Mouse (Mus musculus): ENCODE results near the gene Rubcn. TPM values are rescaled to one million over a fixed set of nuclear protein-coding genes. Genes with fewer than 3 reads are reported as not detected.
"Not testable (repeated sequence)": the region's sequence is repeated elsewhere in the genome, so short reads cannot be mapped to it uniquely, and the experiment has no call there.

The Rubcn gene
- 10 to 100 TPM; 54.2 to 54.3 TPM for total RNA-seq (2021)

DNA sequence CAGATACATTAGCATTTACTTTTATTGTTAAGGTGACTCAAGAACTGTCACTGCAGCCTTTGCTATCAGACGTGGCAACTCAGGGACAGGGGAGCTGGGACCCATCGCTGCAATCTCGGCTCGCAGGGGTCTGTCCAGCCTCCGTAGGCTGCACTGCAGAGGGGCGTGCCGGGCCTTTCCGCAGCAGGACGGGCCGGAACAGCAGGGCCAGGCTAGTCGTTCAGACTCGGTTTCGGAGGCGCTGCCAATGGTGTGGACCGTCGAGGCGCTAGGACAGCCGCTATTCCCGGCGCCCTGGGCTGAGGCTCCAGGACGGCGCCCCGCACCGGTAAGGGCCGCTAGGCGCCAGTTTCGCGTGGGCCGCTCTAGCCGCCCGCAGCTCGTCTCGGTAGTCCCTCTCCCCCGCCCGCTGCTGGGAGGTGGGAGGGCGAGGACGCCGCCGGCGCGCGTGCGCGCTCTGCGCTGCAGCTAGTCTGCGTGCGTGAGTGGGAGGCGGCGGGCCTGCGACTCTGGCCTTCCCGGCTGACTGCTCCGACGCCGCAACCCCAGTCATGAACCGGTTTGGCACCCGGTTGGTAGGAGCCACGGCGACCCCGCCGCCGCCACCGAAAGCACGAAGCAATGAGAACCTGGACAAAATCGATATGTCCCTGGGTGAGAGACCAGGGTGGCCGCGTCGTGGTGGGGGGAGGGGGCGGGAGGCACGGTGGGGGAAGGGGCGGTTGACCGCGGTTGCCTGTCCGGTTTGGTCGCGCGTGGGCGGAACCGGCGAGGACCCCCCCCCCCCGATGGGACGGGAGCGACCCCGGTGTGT lies at the start of gene Rubcn, which contains the start of gene Fyttd1:
TSS of gene Rubcn (minus strand) at position 424 of the 814 bp plus-strand sequence.
TSS of gene Fyttd1 (plus strand) at position 158 of the 814 bp plus-strand sequence.
- DNase-seq (ENCODE audit: extremely low spot score in 1 of 2, low spot score in 1 of 2) = peak; percentile 89 to 94

DNA sequence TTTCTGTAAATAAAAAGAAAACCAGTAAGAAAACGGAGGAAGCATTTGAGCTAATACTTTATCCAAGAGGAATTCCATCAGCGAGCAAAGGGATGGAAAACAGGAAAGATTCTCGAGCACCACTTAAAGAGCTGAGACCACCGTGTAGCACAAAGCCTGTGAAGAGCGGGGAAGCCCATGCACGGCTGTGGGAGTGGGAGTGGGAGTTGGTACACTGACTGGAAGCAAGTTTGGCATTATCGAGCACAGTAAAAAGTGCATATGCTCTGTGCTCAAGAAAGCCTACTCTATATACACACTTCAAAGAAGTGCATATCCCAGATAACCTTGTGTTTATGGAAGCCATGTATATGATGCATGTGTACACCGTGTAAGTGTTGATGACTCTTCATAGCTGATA lies 49.5 kb upstream of the Rubcn start:
- DNase-seq (ENCODE audit: extremely low spot score in 1 of 2, low spot score in 1 of 2) = no peak

DNA sequence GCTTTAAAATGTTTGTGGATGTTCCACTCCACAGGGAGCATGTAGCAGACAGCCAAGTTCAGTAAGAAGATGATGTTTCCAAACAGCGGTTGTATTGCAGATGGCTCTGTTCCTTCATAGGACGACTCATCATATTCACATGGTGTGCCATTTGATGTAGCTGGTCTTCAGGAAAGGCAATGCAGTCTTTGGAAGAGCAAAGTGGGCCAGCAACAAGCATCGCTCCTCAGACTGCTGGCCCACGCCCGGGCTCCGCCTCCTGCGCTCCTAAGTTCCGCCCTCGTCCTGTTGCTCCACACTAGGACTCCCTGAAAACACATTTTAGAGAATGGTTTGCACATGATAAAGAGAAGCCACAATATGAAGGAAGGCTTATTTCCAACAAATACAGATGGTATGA lies 49.1 kb upstream of the Rubcn start:
- not testable (repeated sequence) for DNase-seq (ENCODE audit: extremely low spot score in 1 of 2, low spot score in 1 of 2)

- no peak for DNase-seq (ENCODE audit: extremely low spot score in 1 of 2, low spot score in 1 of 2)
Measured at GRCm38 (mm10) chr16:32915292-32916068, 37.9 kb upstream of the Rubcn start.

- peak; percentile 93 to 97 for DNase-seq (ENCODE audit: extremely low spot score in 1 of 2, low spot score in 1 of 2)
Measured at GRCm38 (mm10) chr16:32913937-32914881, 36.6 kb upstream of the Rubcn start, which contains the start of gene Lrch3. TSS of gene Lrch3 (plus strand) at chr16:32914100.

- DNase-seq (ENCODE audit: extremely low spot score in 1 of 2, low spot score in 1 of 2) = no peak
Measured at GRCm38 (mm10) chr16:32913212-32913611, 35.6 kb upstream of the Rubcn start.

- no peak for DNase-seq (ENCODE audit: extremely low spot score in 1 of 2, low spot score in 1 of 2)
Measured at GRCm38 (mm10) chr16:32906727-32907126, 29.2 kb upstream of the Rubcn start.

DNA sequence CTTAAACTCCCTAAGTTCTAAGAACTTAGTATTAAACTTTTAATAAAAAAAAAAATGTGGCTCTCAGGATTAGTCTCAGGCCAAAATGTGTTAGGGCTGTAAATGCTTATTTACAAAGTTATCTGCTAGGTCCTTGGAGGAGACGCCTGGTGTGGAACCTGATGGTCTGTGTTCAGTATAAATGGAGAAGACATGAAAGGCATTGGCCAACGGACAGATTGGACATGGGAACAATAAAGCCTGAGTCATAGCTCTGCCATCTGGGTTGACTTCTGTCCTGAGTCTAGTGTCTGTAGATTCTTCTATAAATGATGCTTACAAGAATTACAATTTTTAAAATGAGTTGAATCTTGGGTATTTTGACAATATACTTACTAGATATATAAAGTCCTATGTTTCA lies 28.6 kb upstream of the Rubcn start:
- DNase-seq (ENCODE audit: extremely low spot score in 1 of 2, low spot score in 1 of 2) = no peak

- DNase-seq (ENCODE audit: extremely low spot score in 1 of 2, low spot score in 1 of 2) = no peak
Measured at GRCm38 (mm10) chr16:32902051-32902428, 24.5 kb upstream of the Rubcn start.

DNA sequence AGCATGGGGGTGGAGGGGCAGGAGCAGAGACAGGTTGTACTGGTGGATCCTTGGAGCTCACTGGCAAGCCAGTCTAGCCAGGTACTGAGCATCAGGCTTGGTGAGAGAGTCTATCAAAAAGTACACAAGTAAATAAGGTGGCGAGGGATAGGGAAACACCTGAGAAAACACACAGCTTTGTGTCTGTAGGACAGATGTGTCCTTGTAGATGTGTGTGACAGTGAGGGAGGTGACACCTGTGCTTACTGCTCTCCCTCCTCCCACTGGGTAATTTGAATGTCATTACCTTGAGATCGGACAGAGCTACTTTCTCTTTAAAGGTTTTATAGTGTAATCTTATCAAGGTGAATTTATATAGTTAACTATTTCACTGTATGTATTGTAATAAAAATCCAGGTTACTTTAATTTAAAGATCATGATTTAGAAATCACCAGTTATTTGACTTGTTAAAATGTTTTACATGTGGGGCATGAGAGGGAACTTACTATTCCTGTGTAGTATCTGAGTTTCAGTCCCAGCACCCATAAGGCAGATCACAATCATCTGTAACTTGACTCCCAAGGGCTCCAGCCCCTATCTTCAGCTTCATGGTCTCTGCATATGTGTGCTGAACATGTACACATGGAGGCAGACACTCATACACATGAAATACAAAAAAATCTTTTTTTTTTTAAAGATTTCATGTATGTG lies 23.9 kb upstream of the Rubcn start:
- DNase-seq (ENCODE audit: extremely low spot score in 1 of 2, low spot score in 1 of 2) = no peak

DNA sequence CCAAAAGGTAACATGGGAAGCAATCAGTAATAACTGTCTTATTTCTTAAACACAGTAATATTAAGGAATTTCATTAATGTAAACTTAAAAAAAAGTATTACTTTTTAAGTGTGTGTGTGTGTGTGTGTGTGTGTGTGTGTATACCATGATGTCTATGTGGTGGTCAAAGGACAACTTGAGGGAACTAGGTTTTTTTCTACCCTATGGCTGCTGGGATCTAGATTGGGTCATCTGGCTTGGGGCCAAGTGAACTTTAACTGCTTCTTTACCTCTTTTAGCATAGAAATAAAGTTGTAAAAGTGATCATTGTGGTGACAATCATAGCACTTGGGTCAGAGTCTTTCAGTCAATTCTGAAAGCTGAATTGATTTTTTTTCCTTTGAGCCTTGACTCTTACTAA lies 18.6 kb upstream of the Rubcn start:
- DNase-seq (ENCODE audit: extremely low spot score in 1 of 2, low spot score in 1 of 2) = no peak

DNA sequence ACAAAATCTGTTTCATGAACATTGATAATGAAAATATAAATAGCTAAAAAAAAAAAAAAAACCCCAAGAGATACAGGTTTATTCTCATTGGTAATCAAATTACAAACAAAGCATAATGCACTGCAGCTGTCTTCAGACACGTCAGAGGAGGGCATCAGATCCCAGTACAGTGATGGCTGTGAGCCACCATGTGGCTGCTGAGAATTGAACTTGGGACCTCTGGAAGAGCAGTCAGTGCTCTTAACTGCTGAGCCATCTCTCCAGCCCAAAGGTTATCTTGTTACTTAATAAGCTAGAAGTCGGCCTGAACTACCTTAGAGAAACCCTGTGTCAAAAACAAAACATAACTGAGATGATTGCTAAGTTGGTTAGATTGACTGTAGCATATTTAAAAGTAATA lies 12.3 kb upstream of the Rubcn start:
- no peak for DNase-seq (ENCODE audit: extremely low spot score in 1 of 2, low spot score in 1 of 2)

DNA sequence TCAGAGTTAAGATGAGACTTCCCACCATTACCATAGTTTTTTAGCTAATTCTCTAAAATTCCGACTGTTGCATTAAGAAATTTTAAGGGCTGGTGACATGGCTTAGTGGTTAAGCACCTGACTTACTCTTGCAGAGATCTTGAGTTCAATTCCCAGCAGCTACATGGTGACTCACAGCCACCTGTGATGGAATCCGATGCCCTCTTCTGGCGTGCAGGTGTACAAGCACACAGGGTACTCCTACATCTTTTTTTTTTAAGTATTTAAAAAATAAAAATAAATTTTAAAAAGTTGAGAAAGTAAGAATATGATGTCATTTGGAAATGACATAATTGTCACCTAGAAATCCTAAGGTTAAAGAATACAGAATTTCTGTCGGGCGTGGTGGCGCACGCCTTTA lies 10.4 kb upstream of the Rubcn start:
- DNase-seq (ENCODE audit: extremely low spot score in 1 of 2, low spot score in 1 of 2) = no peak

GRCm38 (mm10) chr16:32881538-32881937 lies 4.0 kb upstream of the Rubcn start:
- no peak for DNase-seq (ENCODE audit: extremely low spot score in 1 of 2, low spot score in 1 of 2)

- no peak for DNase-seq (ENCODE audit: extremely low spot score in 1 of 2, low spot score in 1 of 2)
Measured at GRCm38 (mm10) chr16:32878972-32879926, 1.7 kb upstream of the Rubcn start.

DNA sequence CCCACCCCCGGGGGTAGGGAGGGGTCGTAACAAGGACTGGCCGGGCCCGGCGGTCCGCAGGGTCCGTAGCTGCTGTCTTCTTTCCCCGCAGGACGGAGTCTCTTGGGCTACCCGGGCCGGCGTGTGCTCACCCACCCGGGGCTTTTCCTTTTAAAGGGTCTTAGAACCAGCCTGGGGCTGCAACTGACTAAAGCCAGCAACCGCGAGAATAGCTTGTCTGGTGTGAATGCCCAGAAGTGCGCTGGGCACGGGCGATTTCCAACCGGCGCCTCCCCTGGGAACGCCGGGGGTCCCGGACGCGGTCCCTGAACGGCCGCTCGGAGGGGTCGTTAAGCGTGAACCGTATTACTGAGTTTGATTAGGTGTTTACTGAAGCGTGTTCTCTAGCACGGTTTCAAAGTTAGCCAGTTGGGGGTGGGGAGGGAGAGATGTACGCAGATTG lies 612 bp upstream of the Rubcn start:
- DNase-seq (ENCODE audit: extremely low spot score in 1 of 2, low spot score in 1 of 2) = no peak

- no peak for DNase-seq (ENCODE audit: extremely low spot score in 1 of 2, low spot score in 1 of 2)
Measured at GRCm38 (mm10) chr16:32876831-32877230, 735 bp downstream of the Rubcn start.

DNA sequence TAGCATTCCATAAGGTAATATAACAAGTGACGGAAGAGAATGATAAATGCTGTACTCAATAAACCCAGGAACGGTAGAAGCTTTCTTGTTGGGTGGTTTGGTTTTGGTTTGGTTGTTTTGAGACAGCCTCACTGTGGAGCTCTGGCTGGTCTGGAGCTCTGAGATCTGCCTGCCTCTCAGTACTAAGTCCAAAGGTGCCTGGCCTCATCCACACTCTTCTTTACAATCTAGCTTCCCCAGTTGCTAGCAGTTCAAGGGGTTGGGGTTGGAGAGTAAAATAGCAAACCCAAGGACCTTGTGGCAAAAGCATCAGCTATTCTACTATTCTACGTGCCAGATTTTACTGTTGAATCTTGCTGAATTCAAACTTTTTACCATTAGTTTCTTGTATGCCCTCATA lies 1.7 kb downstream of the Rubcn start:
- no peak for DNase-seq (ENCODE audit: extremely low spot score in 1 of 2, low spot score in 1 of 2)

- not testable (repeated sequence) for DNase-seq (ENCODE audit: extremely low spot score in 1 of 2, low spot score in 1 of 2)
Measured at GRCm38 (mm10) chr16:32875281-32875680, 2.3 kb downstream of the Rubcn start.
